Mouse (Mus musculus) skeletal muscle tissue, adult 2 months (tissue): Measurements from ENCODE around the gene Faiml.

Source experiments
- DNase-seq: peaks from one replicate; pipeline ENCODE4 v3.0.0-alpha.2; 2012; ENCODE audit warnings: low read depth, low spot score

Faiml gene

DNA sequence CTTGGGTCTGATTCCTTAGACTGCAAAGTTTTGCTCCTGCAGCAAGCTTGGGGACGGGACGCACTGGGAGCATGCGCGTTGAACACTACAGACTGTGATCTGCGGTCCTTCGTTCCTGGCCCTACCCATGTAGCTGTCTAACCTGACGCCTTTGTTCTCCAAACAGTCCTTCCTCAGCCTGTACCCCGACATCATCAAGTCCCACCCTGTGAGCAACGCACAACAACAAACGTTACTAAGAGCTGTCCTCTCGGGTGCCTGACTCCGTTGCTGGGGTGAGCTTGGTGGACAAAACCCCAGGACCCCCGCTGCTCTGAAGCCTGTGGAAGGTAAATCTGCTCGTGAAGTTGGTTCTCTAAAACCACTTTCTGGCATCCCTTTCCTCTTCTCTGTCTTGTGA lies at the start of gene Faiml:
Gene Faiml (minus strand): TSS at position 101 of the 400 bp plus-strand sequence.
- DNase-seq, result no peak

DNA sequence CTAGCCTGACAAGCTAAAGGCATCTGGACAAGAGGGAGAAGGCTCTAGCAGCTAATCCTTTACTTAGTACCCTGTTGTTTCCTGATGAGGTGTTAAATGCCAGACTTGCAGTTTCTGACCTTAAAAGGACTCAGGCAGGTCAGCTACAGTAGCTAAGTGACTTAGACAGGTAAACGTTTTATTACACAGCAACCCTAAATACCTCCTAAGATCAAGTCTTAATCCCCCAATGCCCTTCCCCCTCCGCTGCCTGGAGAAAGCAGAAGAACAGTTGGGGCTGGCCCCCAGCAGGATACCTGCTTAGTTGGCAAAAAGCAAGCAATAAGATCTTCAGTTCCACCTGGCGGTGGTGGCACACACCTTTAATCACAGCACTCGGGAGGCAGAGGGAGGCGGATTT lies 21.9 kb upstream of the Faiml start:
- no peak for DNase-seq

DNA sequence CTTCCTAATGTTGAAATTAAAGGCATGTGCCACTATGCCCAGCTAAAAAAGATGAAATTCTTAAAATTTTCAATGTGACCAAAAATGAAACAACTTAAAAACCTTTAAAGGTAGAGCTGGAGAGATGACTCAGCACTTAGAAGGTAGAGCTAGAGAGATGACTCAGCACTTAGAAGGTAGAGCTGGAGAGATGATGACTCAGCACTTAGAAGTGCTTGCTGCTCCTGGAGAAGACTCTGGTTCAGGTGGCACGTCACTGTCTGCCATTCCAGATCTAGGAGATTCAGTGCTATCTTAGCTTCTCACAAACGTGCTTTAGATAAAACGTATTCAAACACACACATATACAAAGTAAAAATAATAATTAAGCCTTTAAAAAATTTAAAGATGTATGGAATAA lies 19.8 kb upstream of the Faiml start:
- no peak for DNase-seq

DNA sequence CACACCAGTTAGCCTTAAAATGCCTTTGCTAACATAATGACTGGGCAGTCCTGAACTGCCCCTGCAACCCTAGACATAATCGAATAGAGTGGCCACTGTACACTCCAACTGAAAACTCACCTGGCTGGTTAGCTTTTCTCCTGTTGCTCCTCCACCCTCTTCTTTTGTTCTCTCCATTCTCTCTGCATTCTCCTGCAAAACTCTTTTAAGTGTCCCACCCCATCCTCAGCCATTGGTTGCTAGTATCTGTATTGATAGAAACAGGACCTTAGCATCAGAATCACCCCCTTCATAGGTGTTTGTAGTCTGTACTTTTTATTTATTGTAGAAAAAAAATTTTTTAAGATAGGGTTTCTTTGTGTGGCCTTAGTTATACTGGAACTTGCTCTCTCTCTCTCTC lies 19.2 kb upstream of the Faiml start:
- DNase-seq, result no peak

DNA sequence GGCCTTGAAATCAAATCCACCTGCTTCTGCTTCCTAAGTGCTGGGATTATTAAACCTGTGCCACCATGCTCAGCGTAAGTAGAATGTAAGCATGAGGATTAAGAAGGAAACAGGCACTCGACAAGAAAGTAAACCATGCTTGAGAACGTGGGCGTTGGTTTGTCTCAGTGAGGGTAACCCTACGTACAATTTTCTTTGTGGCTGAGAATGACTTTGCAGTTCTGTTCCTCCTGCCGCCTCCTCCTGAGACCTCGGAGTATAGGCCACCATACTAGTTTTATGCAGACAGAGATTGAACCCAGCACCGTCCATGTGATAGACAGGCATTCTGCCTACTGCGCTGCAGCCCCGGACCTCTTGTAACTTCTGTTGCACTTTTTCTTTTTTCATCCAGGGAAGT lies 16.8 kb upstream of the Faiml start:
- no peak for DNase-seq

DNA sequence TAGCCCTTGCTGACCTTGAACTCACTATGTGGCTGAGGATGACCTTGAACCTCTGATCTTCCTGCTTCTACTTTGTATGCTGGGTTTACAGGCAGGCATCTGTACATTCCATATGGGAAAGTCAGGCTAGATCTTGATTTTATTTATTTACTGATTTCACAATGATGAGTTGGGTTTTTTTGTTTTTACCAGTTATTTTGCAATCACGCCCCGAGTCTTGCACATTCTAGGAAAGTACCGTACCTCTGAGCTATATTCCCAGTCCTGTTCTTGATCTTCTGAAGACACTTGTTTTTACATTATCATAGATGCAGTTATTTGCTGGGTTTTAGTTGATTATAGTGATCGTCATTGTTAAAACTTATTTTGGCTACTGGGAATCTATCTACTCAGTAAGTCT lies 11.9 kb upstream of the Faiml start:
- DNase-seq, result no peak

DNA sequence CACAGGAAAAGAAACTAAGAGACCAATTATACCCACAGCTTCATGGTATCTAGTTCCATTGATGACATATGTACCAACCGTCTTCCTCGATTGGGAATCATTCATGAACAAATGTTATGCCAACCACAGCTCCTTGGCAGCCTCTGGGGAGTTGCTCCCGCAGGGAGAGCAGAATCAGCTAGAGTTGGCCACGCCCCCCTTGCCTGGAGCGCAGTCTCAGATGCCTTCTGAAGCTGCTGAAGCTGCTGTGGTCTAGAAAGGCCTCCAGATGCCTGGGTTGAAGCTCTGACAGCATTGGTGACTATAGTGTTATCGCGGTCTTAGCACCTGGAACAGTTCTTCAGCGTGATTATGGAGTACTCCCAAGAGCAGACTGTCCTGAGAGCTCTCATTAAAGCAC lies 11.3 kb upstream of the Faiml start:
- DNase-seq, result no peak

DNA sequence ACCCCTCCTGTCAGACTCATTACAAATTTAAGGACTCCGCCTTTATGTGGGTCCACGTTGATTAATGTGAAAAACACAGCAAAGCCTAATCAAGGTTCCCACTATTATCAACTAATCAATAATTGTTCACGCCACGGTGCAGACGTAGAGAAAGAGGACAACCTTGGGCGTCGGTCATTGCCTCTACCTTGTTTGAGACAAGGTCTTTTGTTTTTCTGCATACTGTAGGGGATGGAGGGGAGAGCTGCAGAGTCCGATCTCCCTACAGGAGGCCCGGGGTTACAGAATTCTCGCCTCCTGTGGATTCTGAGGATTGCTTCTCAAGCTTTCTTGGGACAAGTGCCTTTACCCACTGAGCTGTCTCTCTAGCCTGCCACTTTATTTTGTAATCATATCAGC lies 6.9 kb upstream of the Faiml start:
- DNase-seq, result no peak

DNA sequence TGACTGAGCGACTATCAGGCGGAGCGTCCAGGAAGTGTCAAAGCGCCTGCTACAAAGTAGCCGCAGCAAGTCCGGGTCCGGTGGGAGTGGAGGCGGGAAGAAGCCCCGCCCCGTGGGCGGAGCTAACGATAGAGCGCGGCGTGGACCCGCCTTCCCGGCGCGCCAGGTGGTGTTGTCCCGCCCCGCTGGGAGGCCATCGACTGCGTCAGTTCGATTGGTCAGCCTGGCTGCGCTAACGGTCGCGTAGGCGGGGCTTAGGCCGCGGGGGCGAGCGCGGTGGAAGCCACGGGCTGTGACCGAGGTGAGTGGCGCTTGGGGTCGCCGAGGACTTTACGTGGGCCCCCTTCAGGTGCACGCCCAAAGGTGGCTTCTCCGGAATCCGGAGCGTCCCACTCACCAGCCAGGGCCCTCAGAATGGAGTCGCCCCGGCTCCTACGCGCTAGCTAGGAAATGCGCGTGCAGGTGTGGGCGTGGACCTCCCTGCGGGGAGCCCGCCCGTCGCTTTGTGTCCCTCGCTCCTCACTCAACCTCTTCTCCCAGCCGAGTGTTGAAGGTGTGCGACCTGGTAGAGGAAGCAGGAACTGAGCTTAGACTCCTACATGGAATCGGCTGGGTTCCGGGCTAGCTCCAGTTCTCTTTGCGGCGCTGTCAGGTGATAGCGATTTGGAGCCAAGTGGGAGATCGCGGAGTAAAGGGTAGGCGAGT lies 6.3 kb upstream of the Faiml start, which contains the start of gene Cep70:
Gene Cep70 (plus strand): TSS at position 178 of the 705 bp plus-strand sequence.
- DNase-seq, result peak; percentile 90

DNA sequence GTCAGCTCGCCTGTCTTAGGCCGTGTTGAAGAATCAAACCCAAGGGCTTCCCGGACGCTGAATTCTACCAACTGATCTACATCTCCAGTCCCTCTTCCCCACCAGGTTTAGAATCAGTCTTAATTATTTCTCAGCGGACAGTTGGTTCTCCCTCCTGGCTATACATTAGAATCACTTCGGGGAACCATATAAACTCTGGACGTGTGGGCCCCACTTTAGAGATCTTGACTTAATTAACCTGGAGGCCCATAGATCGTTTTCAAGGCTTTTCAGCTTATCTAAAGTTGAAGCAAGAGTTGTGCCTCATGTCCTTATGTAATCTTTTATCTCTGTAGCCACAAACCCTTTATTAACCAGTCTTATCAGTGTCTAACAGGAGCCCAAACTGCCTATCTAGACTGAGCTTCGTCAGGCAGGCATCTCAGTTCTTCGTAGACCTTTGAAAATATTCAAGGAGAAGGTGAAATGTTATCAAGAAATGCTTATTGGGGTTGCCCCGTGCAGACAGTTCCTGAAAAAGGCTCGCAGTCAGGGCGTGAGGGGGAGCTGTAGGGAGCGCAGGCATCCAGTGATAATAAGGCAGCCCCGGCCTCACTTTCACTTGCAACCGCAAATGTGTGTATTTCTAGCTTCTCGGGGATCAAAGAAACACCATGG lies 5.6 kb upstream of the Faiml start:
- DNase-seq, result no peak

DNA sequence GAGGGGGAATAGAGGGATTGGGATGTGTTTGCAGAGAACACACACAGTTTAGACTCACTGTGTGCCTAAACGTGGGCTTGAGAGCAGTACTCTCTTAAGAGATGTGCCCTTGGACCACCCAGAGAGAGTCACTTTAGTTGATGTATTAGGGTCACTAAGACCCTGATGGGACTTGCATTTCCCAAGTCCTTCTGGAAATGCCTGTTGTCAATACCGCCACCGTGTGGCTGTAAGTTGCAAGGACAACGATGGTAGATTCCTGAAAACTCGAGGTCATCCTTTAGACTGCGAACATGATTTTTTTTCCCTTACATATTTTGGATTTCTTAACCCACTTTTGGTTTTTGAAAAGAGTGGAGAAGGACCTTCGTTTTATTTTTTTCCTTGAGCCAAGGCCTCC lies 5.0 kb upstream of the Faiml start:
- DNase-seq, result peak; percentile 57

DNA sequence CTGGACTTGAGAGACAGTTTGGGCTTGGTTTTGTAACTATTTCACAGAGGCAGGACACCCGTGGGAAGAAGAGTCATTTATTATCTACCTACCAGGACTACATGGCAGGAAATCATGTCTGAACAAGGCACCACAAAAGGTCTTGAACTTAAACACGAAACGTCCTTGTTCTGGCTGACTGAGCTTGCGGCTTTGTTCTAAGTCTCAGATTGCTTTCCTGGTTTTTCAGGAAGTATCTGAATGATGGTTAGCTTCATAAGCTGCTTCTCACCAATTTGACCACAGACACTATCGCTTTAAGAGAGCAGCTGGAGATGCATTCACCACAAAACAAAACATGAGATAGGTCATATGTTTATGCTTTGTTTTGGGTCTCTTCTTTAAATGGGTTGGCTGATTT lies 3.5 kb upstream of the Faiml start:
- no peak for DNase-seq

DNA sequence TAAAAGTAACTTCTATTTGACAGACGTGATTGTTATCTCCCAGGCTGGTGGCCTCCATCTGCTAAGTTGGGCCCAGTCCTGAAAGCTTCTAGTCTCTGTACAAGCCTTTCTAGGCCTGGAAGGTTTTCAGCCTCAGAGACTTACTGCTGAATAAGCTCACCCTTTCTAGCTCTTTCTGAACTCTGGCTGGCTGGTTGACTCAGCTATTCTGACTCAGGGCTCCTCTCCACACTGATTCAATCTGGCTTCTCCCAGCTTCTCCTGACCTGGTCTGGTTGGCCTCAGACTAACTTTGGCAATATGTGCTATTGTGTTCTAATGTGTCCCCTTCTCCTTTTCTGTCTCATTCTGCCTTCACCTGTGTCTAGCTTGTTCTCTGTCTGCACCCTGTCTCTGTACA lies 2.2 kb upstream of the Faiml start:
- no peak for DNase-seq

DNA sequence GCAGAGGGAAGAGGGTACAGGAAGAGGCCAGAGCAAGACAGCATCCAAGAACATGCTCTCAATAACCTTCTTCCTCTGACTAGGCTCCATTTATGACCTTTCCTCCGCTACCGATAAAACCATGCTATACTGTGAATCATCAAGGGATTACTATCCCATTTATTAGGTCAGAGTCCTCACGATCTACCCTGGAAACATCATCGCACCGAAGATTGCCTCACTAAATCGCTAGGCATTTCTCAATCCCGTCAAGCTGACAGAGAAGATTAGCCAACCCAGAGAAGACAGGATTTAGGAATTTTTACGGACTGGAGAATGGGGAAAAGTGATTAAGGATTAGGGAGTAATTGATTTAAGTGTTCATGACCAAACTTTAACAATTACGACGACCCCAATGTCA lies 1.2 kb upstream of the Faiml start:
- no peak for DNase-seq

DNA sequence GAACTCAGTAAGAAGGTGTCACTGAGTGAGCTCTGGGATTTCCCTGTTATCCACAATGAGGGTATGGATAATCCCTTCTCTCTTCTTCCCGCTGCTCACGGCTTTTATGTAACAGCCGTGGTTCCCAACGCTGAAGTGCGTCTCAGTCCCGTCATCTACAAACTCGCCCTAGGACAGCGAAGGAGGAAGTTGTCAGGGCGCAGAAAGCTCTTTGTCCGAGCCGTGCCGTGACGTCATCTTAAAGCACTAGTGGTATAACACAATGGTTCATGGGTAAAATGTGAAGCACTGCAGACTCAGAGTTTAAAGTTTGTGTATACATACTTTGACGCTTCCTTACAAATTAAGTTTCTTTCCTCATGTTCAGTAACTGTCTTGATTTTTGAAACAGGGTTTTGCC lies 7.6 kb downstream of the Faiml start:
- no peak for DNase-seq

DNA sequence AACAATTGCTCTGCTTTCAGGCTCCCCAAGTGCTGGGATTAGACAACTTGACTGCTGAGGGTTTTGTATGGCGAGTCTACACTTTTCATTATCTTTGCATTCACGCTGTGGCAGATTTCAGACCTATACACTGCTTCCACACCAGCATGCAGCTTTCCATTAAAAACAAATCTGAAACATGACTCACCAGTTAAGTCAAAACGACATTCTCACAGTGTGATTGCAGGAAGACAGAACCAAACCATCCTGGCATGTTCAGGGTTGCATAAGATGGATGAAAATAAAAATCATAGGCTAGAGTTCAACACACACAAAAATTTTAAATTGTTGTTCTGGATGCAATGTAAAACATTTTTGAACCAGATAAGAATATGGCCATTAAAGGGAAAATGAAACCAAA lies 12.5 kb downstream of the Faiml start:
- no peak for DNase-seq

DNA sequence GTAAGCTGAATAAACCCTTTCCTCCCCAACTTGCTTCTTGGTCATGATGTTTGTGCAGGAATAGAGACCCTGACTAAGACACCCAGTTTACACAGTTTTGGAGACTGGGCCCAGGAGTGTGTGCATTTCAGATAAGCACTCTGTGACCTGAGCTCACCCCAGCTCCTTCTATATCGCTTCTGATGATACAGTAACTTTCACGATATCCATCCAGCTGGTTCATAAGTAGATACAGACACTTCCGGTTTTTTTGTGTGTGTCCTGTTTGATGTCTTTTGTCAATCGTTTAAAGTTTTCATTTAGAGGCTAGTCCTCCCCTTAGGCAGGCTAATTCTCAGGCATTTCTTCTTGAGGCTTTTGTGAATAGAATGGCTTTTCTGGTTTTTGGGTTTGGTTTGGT lies 15.4 kb downstream of the Faiml start:
- DNase-seq, result no peak

DNA sequence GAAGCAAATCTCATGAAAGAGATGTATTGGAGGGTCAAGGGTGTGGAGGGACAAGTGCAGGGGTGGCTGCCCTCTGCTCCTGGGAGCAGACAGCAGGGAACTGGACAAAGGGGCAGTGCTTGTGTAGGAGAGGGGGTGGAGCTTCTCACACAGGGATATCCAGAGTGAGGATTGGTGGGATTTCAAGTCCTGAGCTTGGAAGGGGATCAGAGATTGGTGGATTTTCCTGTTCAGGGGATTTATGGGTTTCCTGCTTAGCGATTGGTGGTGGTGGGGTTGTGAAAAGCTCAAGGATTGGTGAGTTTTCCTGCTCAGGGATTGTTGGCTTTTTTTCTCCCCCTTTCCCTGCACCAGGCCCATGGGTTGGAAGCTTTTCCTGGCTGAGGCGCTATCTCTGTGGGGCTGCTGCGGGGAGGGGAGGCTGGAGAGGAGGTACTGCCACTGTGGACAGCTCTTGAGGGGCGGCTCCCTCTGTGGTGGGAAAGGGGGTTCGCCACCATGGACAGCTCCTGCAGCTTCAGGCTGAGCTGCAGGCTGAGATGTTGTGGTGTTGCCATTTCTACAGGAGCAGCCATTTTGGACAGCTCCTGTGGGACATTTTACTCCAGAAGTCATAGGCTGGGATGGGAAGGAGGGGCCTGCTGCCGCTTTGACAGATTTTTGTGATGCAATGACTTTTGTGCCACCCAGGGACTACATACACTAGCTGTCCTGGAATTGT lies 18.9 kb downstream of the Faiml start:
- DNase-seq, result no peak

DNA sequence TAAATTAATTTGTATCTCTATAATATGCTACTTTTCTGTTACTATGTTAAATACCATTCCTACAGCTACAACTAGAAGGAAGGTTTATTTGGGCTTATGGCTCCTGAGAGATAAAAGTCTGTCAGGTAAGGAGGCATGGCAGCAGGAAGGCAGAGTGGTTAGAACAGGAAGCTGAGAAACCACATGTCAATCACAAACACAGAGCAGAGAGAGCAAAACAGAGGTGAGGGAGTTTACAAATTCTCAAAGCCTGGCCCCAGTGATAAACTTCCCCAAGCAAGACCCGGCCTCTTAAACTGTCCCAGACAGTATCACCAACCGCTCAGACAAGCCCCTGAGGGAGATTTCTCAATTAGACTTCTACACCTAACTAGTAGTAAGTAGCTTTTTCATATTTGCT lies 20.9 kb downstream of the Faiml start:
- DNase-seq, result no peak

DNA sequence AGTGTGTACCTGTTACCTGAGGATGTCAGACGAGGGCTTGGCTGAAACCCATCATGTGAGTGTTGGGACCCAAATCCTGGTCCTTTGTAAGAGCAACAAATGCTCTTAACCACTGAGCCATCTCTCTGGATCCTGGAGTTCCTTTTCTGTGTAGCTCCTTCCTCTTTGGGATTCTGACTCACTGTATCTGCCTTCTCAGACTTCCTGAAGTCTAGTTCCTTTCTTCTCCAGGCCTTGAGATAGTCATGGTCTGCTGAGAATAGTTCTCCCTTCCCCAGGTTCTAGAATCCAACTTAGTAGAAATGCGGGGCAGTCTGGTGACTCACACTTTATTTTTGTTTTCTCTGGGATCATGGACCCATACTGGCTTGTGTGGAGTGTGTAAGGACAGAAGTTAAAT lies 24.4 kb downstream of the Faiml start:
- DNase-seq, result no peak

DNA sequence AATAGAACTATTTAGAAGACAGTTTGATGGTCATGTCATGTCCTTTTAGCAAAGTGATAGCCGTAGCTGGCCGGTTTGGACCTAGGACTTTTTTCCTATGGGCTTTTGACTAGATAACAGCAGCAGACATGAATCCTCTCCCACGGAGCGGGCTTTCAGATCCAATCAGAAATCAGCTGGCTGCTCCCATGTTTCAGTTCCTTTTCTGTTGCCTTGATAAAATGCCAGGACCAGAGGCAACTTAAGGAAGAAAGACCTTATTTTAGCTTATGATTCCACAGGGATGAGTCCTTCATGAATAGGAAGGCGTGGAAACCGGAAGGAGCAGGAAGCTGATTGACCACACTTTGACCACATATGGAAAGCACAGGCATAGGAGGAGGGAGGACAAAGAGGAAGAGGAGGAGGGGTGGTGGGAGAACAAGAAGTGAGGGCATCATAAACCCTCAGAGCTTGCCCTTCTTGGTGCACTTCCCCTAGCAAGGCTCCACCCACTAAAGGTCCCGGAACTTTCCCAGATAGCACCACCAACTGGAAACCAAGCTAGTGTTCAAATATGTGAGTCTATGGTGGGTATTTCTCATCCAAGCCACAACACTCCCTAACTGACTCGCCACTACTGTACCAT lies 53.9 kb downstream of the Faiml start:
- DNase-seq, result peak; percentile 15

DNA sequence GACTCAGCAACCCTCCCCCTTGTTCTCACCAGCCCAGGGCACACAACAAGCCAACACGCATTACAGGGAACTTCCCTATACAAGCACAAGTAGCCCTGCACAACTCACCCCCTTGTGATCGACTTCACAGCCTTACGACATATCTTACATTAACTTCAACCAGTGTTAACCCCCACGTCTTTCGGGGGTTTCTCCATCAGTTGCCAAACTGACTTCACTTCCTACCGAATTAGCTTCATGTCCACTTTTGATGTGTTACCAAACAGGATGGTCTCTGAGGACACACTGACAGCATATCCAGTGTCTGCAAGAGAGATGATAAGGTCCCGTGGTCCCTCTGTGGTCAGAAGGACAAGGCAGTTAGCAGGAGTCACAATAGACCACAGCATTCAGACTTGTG lies 54.9 kb downstream of the Faiml start:
- DNase-seq, result no peak

DNA sequence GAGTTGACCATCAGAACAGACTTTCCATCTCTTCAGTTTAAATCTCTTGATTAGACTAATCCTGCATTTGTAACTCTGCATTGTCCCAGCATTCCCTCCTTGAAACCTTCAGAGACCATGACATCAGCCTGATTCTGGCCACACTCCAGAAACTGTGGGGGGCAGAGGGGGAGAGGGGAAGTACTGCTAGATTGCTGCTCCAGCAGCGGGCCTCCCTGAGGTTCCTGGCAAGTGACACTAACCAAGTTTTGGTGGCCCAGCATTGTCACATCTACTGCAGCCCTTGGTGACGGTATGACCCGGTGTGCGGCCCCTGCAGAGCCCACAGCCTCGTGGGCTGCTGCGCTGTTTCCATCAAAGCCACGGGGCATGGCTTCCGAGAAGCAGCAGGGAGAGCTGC lies 56.8 kb downstream of the Faiml start:
- no peak for DNase-seq
